Mouse (Mus musculus): Measurements from ENCODE around the gene 4933407L21Rik.

DNA sequence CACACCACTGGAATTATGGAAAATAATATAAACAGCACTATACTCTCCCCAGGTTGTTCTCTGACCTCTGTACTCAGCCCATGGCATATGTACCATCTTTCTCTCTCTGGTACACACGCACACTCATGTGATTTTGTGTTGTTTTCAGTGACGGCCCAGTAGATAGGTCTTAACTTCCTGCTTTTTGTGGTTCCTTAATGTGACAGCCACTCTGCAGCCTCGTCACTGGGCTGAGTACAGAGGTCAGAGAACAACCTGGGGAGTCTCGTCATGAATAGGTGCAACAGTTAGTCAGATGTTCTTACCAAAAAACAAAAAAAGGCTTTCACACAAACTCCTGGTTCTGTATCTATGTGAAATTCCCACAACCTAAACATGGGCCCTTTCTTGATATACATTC is 60.1 kb downstream of the 4933407L21Rik start:
- TF ChIP-seq GATA1 (IDR thresholded peaks at IDR 0.05; ENCODE audit: borderline replicate concordance, low read length): no peak
- TF ChIP-seq FLI1 (IDR thresholded peaks at IDR 0.05; ENCODE audit: low read length): no peak
